Mouse (Mus musculus) spleen, adult 2 months (tissue): ENCODE measurements around the gene Rasgef1b. TPM values are rescaled to one million over a fixed set of nuclear protein-coding genes. Genes with fewer than 3 reads are reported as not detected.

Source experiments
- DNase-seq, 2 experiments: peaks; one replicate each; pipeline versions ENCODE4 v3.0.0 to v3.0.0-alpha.2; 2012 to 2021; ENCODE audit warnings: low spot score in 2 of 2, low read depth in 1 of 2
- H3K27ac ChIP-seq: fragments of 200-500 bp; 2 replicates; pipeline ENCODE4 v1.5.1; 2012; ENCODE audit warnings: low read length, inconsistent platforms; ENCODE audit not compliant: insufficient read depth
- H3K27me3 ChIP-seq: fragments of 200-500 bp; 2 replicates; pipeline ENCODE4 v1.6.1; 2012; ENCODE audit warnings: mild to moderate bottlenecking, moderate library complexity, low read length, inconsistent platforms; ENCODE audit not compliant: control insufficient read depth, insufficient read depth
- H3K36me3 ChIP-seq: fragments of 200-500 bp; 2 replicates; pipeline ENCODE4 v1.6.1; 2012; ENCODE audit warnings: mild to moderate bottlenecking, low read length, inconsistent platforms; ENCODE audit not compliant: control insufficient read depth, insufficient read depth
- H3K4me1 ChIP-seq: fragments of 200-500 bp; 2 replicates; pipeline ENCODE4 v1.6.1; 2011; ENCODE audit warnings: inconsistent platforms; ENCODE audit not compliant: control insufficient read depth, insufficient read depth, insufficient read length
- H3K4me3 ChIP-seq: fragments of 200-500 bp; 2 replicates; pipeline ENCODE4 v1.5.1; 2011; ENCODE audit warnings: mild to moderate bottlenecking, inconsistent platforms; ENCODE audit not compliant: insufficient read depth, insufficient read length; ENCODE audit errors: extremely low read depth
- CTCF ChIP-seq: fragments of 200-500 bp; IDR thresholded peaks from 2 replicates; pipeline ENCODE4 v1.5.1; 2011; ENCODE audit warnings: mild to moderate bottlenecking, inconsistent platforms; ENCODE audit not compliant: insufficient read depth, insufficient read length, insufficient replicate concordance; ENCODE audit errors: extremely low read depth
- POLR2A ChIP-seq: fragments of 200-500 bp; IDR thresholded peaks from 2 replicates; pipeline ENCODE4 v1.6.1; 2011; ENCODE audit warnings: low read depth, low read length, inconsistent platforms
- WGBS: fragments of 180-500 bp; shearing (Covaris S2); methylation state at CpG from one replicate; pipeline ENCODE4 v1.1.7; 2018; 5-methylcytosine and 5-hydroxymethylcytosine counted together
- polyA plus RNA-seq: library from polyadenylated mRNA; depleted of rRNA; stranded (reverse); fragments of >200 nt; gene quantifications from 2 replicates; pipeline ENCODE4 v1.2.3, GENCODE M21; 2012

The Rasgef1b gene
- polyA plus RNA-seq, 1 experiment: 13.9 TPM

GRCm38 (mm10) chr5:99413851-99414250, 315.0 kb downstream of the Rasgef1b start:
- no peak overlapping the region for H3K4me3 ChIP-seq
- H3K4me1 ChIP-seq: peaks cover 20% of the 10 kb centered on the region
- H3K27me3 ChIP-seq: no peaks in the 10 kb centered on the region
- WGBS: 66% methylated on average over 1 of the region's 1 CpGs
- no peak for TF ChIP-seq CTCF
- no peak for TF ChIP-seq POLR2A
- H3K27ac ChIP-seq: peak overlapping the region; percentile 87
- peak in 1 of 2 experiments; percentile 18 for DNase-seq
- no peaks in the 10 kb centered on the region for H3K36me3 ChIP-seq

DNA sequence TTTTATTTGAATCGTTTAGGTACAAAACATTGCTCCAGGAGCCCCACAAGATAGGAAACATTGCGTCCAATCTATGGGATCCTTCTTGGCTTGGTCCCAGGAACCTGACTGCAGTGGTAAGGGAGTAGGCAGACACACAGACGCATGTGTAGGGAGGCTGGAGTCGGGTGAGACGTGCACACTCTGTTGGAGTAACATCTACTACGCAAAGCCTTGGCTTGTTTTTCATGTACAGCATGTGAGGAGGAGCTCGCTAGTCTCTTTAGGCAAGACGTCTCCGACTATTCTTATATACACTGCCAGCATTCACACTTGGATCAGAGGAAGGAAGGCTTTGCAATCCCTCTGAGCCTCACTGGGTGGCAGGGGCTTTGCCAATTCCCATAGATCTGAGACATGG, 315.5 kb downstream of the Rasgef1b start:
- WGBS: 91% methylated on average over 9 of the region's 9 CpGs
- Histone ChIP-seq H3K4me1 (peaks cover 20% of the 10 kb centered on the region), H3K27me3 (no peaks in the 10 kb centered on the region), H3K4me3 (no peak overlapping the region), H3K27ac (no peak overlapping the region), H3K36me3 (no peaks in the 10 kb centered on the region)
- TF ChIP-seq POLR2A (no peak), CTCF (no peak)
- DNase-seq: no peak

DNA sequence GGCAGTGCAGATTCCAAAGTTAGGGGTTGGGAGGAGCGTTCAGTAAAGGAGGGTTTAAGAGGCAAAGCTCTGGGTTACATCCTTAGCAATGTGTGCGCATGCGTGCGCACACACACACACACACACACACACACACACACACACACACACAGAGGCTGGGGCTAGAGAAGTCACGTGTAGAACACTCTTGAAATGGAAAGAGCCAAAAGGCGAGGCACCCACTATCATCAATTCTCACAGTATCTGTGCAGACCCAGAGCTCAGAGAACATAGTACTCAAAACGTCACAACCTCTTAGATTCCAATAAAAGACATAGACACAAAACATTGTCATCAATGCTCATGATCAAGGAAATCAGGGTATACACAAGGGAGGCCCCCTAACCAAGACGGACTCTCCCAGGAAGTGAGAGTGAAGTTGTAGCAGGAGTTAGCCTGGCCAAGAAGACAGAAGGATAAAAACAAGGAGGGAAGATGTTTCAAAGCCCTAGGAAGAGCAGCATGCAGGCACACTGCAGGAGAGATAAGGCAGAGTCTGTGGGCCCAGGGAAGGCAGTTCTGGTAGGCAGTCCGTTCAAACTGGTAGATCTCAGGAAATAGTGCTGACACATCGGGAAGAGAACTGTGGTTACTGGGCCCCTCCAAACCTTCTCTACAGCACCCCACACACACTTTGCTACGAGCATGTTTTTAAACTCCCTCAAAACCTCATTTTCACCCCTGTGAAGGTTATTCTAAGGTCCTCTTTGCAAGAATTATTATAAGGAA, 324.3 kb downstream of the Rasgef1b start:
- TF ChIP-seq POLR2A (no peak), CTCF (no peak)
- Histone ChIP-seq H3K4me1 (peaks cover 5% of the 10 kb centered on the region; the same call in 1 of the 2 replicates), H3K36me3 (no peaks in the 10 kb centered on the region), H3K27me3 (no peaks in the 10 kb centered on the region), H3K4me3 (no peak overlapping the region), H3K27ac (no peak overlapping the region)
- no peak for DNase-seq
- WGBS: 61% methylated on average over 11 of the region's 11 CpGs

DNA sequence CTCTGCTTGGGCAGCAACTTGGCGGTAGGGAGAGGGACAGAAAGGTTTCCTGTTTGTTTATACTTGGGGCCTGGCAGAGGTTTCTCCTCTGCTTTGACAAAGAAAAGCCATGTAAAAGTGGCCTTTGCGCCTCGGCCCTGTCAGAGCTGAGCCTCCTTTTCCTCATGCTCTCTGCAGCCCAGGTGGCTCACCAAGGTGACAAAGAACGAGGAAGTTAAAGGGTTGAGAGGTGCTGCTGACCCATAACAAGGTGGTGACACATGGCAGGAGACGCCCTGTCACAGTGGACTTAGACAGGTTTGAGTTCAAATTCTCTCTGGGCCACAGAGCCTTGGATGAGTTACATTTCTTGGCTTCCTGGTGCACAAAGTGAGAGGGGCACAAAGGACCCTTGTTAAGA, 325.5 kb downstream of the Rasgef1b start:
- Histone ChIP-seq H3K27me3 (no peaks in the 10 kb centered on the region), H3K36me3 (no peaks in the 10 kb centered on the region), H3K4me3 (no peak overlapping the region), H3K4me1 (peaks cover 8% of the 10 kb centered on the region; the same call in 1 of the 2 replicates), H3K27ac (no peak overlapping the region)
- DNase-seq: no peak
- TF ChIP-seq CTCF: no peak
- TF ChIP-seq POLR2A: no peak
- 57% methylated on average over 5 of the region's 5 CpGs for WGBS

DNA sequence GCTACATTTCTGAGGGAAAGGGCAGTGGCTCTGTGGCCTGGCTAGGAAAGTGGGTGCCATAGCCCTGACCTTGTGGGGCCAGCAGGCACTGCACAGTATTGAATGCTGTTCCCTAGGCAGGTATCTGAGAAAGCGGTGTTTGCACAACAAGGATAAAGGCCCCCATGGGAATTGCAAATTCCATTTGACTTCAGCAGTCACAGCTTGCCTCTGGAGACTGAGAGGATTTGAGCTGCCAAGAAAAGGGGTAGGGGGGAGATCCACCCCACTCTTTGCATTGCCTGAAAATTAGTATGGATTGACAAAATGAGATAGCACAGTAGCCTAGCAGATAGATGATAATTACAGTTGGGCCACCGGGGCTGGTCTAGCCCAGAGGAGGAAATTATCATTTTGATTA, 326.1 kb downstream of the Rasgef1b start:
- H3K4me1 ChIP-seq: peaks cover 8% of the 10 kb centered on the region; the same call in 1 of the 2 replicates
- H3K27ac ChIP-seq: no peak overlapping the region
- H3K27me3 ChIP-seq: no peaks in the 10 kb centered on the region
- H3K4me3 ChIP-seq: no peak overlapping the region
- TF ChIP-seq POLR2A: no peak
- no peak for TF ChIP-seq CTCF
- DNase-seq: no peak
- 93% methylated on average over 2 of the region's 2 CpGs for WGBS
- H3K36me3 ChIP-seq: no peaks in the 10 kb centered on the region

DNA sequence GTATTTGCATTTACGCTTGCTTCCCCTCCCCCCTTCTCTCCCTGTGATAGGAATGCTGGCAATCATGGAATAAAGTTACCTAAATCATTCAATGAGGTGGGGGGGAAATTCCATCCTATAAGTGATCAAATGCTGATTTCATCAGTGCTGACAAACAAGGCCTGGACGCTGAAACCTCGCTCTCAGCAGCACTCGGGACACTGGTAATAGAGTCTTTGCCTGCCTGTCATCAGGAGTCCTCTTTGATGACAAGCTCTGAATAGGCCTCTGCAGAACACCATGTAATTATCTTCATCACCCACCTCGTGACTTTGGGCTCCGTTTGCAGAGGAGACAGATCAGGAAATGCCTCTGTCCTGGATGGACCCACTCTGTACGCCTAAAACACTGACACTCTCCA, 326.6 kb downstream of the Rasgef1b start:
- 89% methylated on average over 7 of the region's 7 CpGs for WGBS
- Histone ChIP-seq H3K27me3 (no peaks in the 10 kb centered on the region), H3K36me3 (no peaks in the 10 kb centered on the region), H3K4me3 (no peak overlapping the region), H3K4me1 (peaks cover 8% of the 10 kb centered on the region; the same call in 1 of the 2 replicates), H3K27ac (no peak overlapping the region)
- no peak for TF ChIP-seq POLR2A
- no peak for TF ChIP-seq CTCF
- no peak for DNase-seq
